Mouse (Mus musculus): ENCODE data around the gene Pde4b. TPM values are rescaled to one million over a fixed set of nuclear protein-coding genes. Genes with fewer than 3 reads are reported as not detected.

The Pde4b gene
- polyA plus RNA-seq, 1 experiment, result 7.5 TPM

GRCm38 (mm10) chr4:102612596-102612995, 525.3 kb downstream of the Pde4b start:
- H3K4me1 ChIP-seq (ENCODE audit: control insufficient read depth, insufficient read depth, low read length), result no peaks in the 10 kb centered on the region
- H3K27ac ChIP-seq (ENCODE audit: control insufficient read depth, insufficient read depth, low read depth, low read length), result no peak overlapping the region
- H3K36me3 ChIP-seq (ENCODE audit: control insufficient read depth, insufficient read depth, low read length), result no peaks in the 10 kb centered on the region
- no peaks in the 10 kb centered on the region for H3K27me3 ChIP-seq (ENCODE audit: control insufficient read depth, insufficient read depth, low read length)
- no peak overlapping the region for H3K4me3 ChIP-seq (ENCODE audit: control insufficient read depth, low read depth, low read length)
- TF ChIP-seq POLR2A (IDR thresholded peaks at IDR 0.05; ENCODE audit: control insufficient read depth, low read depth, low read length) (no peak), CTCF (IDR thresholded peaks at IDR 0.05; ENCODE audit: control insufficient read depth, insufficient read depth, insufficient replicate concordance, low read depth, low read length) (no peak)

GRCm38 (mm10) chr4:102617774-102618173, 530.4 kb downstream of the Pde4b start:
- no peak for TF ChIP-seq CTCF (IDR thresholded peaks at IDR 0.05; ENCODE audit: control insufficient read depth, insufficient read depth, insufficient replicate concordance, low read depth, low read length)
- no peak for TF ChIP-seq POLR2A (IDR thresholded peaks at IDR 0.05; ENCODE audit: control insufficient read depth, low read depth, low read length)

GRCm38 (mm10) chr4:102618609-102619008, 531.3 kb downstream of the Pde4b start:
- Histone ChIP-seq H3K27me3 (ENCODE audit: control insufficient read depth, insufficient read depth, low read length) (no peaks in the 10 kb centered on the region), H3K4me1 (ENCODE audit: control insufficient read depth, insufficient read depth, low read length) (no peaks in the 10 kb centered on the region), H3K36me3 (ENCODE audit: control insufficient read depth, insufficient read depth, low read length) (no peaks in the 10 kb centered on the region), H3K27ac (ENCODE audit: control insufficient read depth, insufficient read depth, low read depth, low read length) (no peak overlapping the region), H3K4me3 (ENCODE audit: control insufficient read depth, low read depth, low read length) (no peak overlapping the region)
- no peak for TF ChIP-seq CTCF (IDR thresholded peaks at IDR 0.05; ENCODE audit: control insufficient read depth, insufficient read depth, insufficient replicate concordance, low read depth, low read length)
- no peak for TF ChIP-seq POLR2A (IDR thresholded peaks at IDR 0.05; ENCODE audit: control insufficient read depth, low read depth, low read length)

More at GRCm38 (mm10) chr4:102617774-102618173, 530.4 kb downstream of the Pde4b start:
- Histone ChIP-seq H3K4me1 (ENCODE audit: control insufficient read depth, insufficient read depth, low read length) (no peaks in the 10 kb centered on the region), H3K27me3 (ENCODE audit: control insufficient read depth, insufficient read depth, low read length) (no peaks in the 10 kb centered on the region), H3K27ac (ENCODE audit: control insufficient read depth, insufficient read depth, low read depth, low read length) (no peak overlapping the region), H3K36me3 (ENCODE audit: control insufficient read depth, insufficient read depth, low read length) (no peaks in the 10 kb centered on the region), H3K4me3 (ENCODE audit: control insufficient read depth, low read depth, low read length) (no peak overlapping the region)

- Histone ChIP-seq H3K27ac (ENCODE audit: control insufficient read depth, insufficient read depth, low read depth, low read length) (no peak overlapping the region), H3K4me3 (ENCODE audit: control insufficient read depth, low read depth, low read length) (no peak overlapping the region), H3K36me3 (ENCODE audit: control insufficient read depth, insufficient read depth, low read length) (no peaks in the 10 kb centered on the region), H3K27me3 (ENCODE audit: control insufficient read depth, insufficient read depth, low read length) (no peaks in the 10 kb centered on the region), H3K4me1 (ENCODE audit: control insufficient read depth, insufficient read depth, low read length) (no peaks in the 10 kb centered on the region)
- no peak for TF ChIP-seq CTCF (IDR thresholded peaks at IDR 0.05; ENCODE audit: control insufficient read depth, insufficient read depth, insufficient replicate concordance, low read depth, low read length)
- TF ChIP-seq POLR2A (IDR thresholded peaks at IDR 0.05; ENCODE audit: control insufficient read depth, low read depth, low read length), result no peak
Measured at GRCm38 (mm10) chr4:102620179-102620910, 533.0 kb downstream of the Pde4b start.

- TF ChIP-seq CTCF (IDR thresholded peaks at IDR 0.05; ENCODE audit: control insufficient read depth, insufficient read depth, insufficient replicate concordance, low read depth, low read length), result no peak
- TF ChIP-seq POLR2A (IDR thresholded peaks at IDR 0.05; ENCODE audit: control insufficient read depth, low read depth, low read length), result no peak
- Histone ChIP-seq H3K4me3 (ENCODE audit: control insufficient read depth, low read depth, low read length) (no peak overlapping the region), H3K27me3 (ENCODE audit: control insufficient read depth, insufficient read depth, low read length) (no peaks in the 10 kb centered on the region), H3K27ac (ENCODE audit: control insufficient read depth, insufficient read depth, low read depth, low read length) (no peak overlapping the region), H3K36me3 (ENCODE audit: control insufficient read depth, insufficient read depth, low read length) (no peaks in the 10 kb centered on the region), H3K4me1 (ENCODE audit: control insufficient read depth, insufficient read depth, low read length) (no peaks in the 10 kb centered on the region)
Measured at GRCm38 (mm10) chr4:102621120-102621519, 533.8 kb downstream of the Pde4b start.

GRCm38 (mm10) chr4:102622977-102623376, 535.6 kb downstream of the Pde4b start:
- Histone ChIP-seq H3K4me3 (ENCODE audit: control insufficient read depth, low read depth, low read length) (no peak overlapping the region), H3K4me1 (ENCODE audit: control insufficient read depth, insufficient read depth, low read length) (no peaks in the 10 kb centered on the region), H3K27me3 (ENCODE audit: control insufficient read depth, insufficient read depth, low read length) (no peaks in the 10 kb centered on the region), H3K36me3 (ENCODE audit: control insufficient read depth, insufficient read depth, low read length) (no peaks in the 10 kb centered on the region), H3K27ac (ENCODE audit: control insufficient read depth, insufficient read depth, low read depth, low read length) (no peak overlapping the region)
- no peak for TF ChIP-seq POLR2A (IDR thresholded peaks at IDR 0.05; ENCODE audit: control insufficient read depth, low read depth, low read length)
- TF ChIP-seq CTCF (IDR thresholded peaks at IDR 0.05; ENCODE audit: control insufficient read depth, insufficient read depth, insufficient replicate concordance, low read depth, low read length), result no peak

GRCm38 (mm10) chr4:102623789-102624611, 536.7 kb downstream of the Pde4b start:
- Histone ChIP-seq H3K4me1 (ENCODE audit: control insufficient read depth, insufficient read depth, low read length) (no peaks in the 10 kb centered on the region), H3K36me3 (ENCODE audit: control insufficient read depth, insufficient read depth, low read length) (no peaks in the 10 kb centered on the region)
- TF ChIP-seq POLR2A (IDR thresholded peaks at IDR 0.05; ENCODE audit: control insufficient read depth, low read depth, low read length) (no peak), CTCF (IDR thresholded peaks at IDR 0.05; ENCODE audit: control insufficient read depth, insufficient read depth, insufficient replicate concordance, low read depth, low read length) (no peak)

More at GRCm38 (mm10) chr4:102623789-102624611, 536.7 kb downstream of the Pde4b start:
- Histone ChIP-seq H3K27me3 (ENCODE audit: control insufficient read depth, insufficient read depth, low read length) (no peaks in the 10 kb centered on the region), H3K27ac (ENCODE audit: control insufficient read depth, insufficient read depth, low read depth, low read length) (no peak overlapping the region), H3K4me3 (ENCODE audit: control insufficient read depth, low read depth, low read length) (no peak overlapping the region)

Measured in testis, adult 2 months (tissue).